Mouse (Mus musculus) CH12.LX (cell line): Measurements from ENCODE around the gene Cort.

Source experiments
- CTCF ChIP-seq, 2 experiments: IDR thresholded peaks in 1 of 2; conservative IDR thresholded peaks in 1 of 2; 2 replicates each; pipeline ENCODE4 v1.5.1; 2011 to 2012; ENCODE audit warnings: low read depth in 2 of 2, low read length in 2 of 2, improper control_type of control experiment in 1 of 2, inconsistent platforms in 1 of 2, mild to moderate bottlenecking in 1 of 2, moderate library complexity in 1 of 2
- EP300 ChIP-seq: IDR thresholded peaks from 2 replicates; pipeline ENCODE4 v1.6.1; 2011; ENCODE audit warnings: low read length, improper control_type of control experiment
- GABPA ChIP-seq: IDR thresholded peaks from 2 replicates; pipeline ENCODE4 v1.6.1; 2012; ENCODE audit warnings: low read depth, low read length, improper control_type of control experiment, inconsistent platforms; ENCODE audit not compliant: insufficient replicate concordance
- HCFC1 ChIP-seq: IDR thresholded peaks from 2 replicates; pipeline ENCODE4 v1.6.1; 2012; ENCODE audit warnings: low read depth, mild to moderate bottlenecking, inconsistent platforms, low read length, improper control_type of control experiment
- IRF4 ChIP-seq: IDR thresholded peaks from 2 replicates; pipeline ENCODE4 v1.6.1; 2014; ENCODE audit warnings: low read depth, mild to moderate bottlenecking, inconsistent platforms, low read length, improper control_type of control experiment
- MAFK ChIP-seq: IDR thresholded peaks from 2 replicates; pipeline ENCODE4 v1.6.1; 2011; ENCODE audit warnings: low read length, improper control_type of control experiment; ENCODE audit not compliant: insufficient replicate concordance
- POLR2AphosphoS2 ChIP-seq: IDR thresholded peaks from 2 replicates; pipeline ENCODE4 v1.6.1; 2011; ENCODE audit warnings: low read depth, low read length, improper control_type of control experiment
- SIN3A ChIP-seq: IDR thresholded peaks from 2 replicates; pipeline ENCODE4 v1.6.1; 2012; ENCODE audit warnings: low read length, improper control_type of control experiment, inconsistent platforms
- ZC3H11A ChIP-seq: IDR thresholded peaks from 2 replicates; pipeline ENCODE4 v1.6.1; 2012; ENCODE audit warnings: low read depth, mild to moderate bottlenecking, inconsistent platforms, low read length, improper control_type of control experiment

GRCm38 (mm10) chr4:149079629-149080028, 46.9 kb downstream of the Cort start:
- TF ChIP-seq POLR2AphosphoS2 (no peak), ZC3H11A (no peak), MAFK (no peak), HCFC1 (no peak), SIN3A (no peak), EP300 (no peak), CTCF (conservative IDR thresholded peaks at IDR 0.05 in 1 of 2, IDR thresholded peaks at IDR 0.05 in 1 of 2; ENCODE audit: low read depth in 2 of 2, low read length in 2 of 2) (no peak), IRF4 (no peak), GABPA (no peak)
